Mouse (Mus musculus) lung, postnatal 10 days (tissue): ENCODE measurements at regions not wholly inside any gene's neighbourhood (a gene's known extent, or its start where the extent isn't known, plus 50 kb on each side); places are given as distances from the start of the nearest gene placed in this dataset.
A peak's percentile ranks its signal among the peaks of the same experiment; 100 is the strongest.

Experiments used
- DNase-seq: peaks from one replicate; pipeline ENCODE4 v3.0.0; 2021

GRCm38 (mm10) chr4:40537859-40538258 lies 65.9 kb downstream of the Tmem215 start:
- DNase-seq: no peak

GRCm38 (mm10) chr4:40543085-40544048 lies 71.4 kb downstream of the Tmem215 start:
- no peak for DNase-seq

DNA sequence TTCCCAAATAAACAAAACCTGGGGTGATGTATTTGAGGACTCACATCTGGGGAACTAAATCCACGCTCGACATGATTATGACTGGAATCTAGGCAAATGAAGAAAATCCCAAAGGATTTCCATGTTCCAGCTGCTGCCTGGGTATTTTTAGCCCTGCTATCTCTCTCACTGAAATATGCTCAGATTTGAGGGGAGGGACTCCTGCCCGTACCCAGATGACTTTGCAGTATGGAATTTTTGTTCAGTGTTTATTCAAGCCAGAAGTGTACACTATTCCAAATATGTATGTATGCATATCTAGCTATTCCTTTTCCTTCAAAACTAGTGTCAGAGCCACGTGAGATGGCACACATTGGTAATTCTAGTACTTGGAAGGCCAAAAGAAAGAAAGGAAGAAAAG lies 72.1 kb downstream of the Tmem215 start:
- DNase-seq: no peak

- no peak for DNase-seq
Measured at GRCm38 (mm10) chr4:40544806-40545205, 72.8 kb downstream of the Tmem215 start.

- DNase-seq: no peak
Measured at GRCm38 (mm10) chr4:40545700-40546099, 73.7 kb downstream of the Tmem215 start.

GRCm38 (mm10) chr4:40559824-40560223 lies 87.8 kb downstream of the Tmem215 start:
- DNase-seq: no peak

DNA sequence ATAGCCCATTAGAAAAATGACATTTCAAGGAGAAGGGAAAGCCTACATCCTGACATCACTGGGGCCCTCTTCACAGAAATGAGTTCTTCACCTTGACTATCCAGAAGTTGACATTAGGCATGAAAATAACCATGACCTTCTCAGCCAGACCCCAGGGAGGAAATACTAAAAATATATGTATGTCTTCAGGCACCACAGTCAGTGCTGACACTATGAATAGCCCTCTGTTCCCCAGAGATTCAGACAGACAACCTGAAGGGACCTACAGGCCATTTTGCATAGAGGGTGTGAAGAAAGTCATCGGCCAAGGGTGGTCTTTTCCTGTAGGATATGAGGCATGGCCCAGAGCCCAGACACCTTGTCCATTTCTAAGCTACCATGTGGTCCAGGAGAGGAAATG lies 101.3 kb downstream of the Tmem215 start:
- no peak for DNase-seq

DNA sequence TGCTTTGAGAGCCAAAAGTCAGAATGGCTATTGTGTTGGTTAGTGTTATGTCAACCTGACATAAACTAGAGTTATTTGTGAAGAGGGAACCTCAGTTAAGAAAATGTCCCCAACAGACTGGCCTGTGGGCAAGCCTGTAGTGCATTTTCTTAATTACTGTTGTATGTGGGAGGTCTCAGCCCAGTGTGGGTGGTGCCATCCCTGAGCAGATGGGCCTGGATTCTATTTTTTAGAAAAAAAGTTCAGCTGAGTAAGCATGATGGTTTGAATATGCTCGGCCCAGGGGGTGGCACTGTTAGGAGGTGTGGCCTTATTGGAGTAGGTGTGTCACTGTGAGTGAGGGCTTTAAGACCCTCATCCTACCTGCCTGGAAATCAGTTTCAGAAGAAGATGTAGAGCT lies 104.0 kb downstream of the Tmem215 start:
- DNase-seq: no peak

DNA sequence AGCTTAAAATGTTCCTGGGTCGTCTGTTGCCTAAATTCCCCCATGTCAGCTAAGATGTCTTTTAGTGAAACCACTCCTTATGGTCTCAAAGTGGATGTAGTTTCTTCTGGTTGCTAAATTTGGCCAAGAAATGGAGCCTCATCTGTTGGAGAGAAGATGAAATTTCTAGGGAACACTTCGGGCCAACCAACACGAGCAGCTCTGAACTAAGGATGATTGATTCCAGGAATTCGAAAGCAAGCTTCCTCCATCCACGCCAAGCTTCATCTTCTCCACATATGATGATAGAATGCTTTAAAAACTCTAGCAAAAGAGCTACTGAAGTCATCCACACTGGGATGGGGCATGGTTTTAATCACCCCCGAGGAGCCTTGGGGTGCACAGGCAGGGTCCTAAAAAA lies 112.5 kb downstream of the Tmem215 start:
- DNase-seq: no peak

- DNase-seq: peak; percentile 76
Measured at GRCm38 (mm10) chr4:40584940-40585571, 113.1 kb downstream of the Tmem215 start.

- DNase-seq: no peak
Measured at GRCm38 (mm10) chr4:40586045-40586444, 114.1 kb downstream of the Tmem215 start.

GRCm38 (mm10) chr4:40587254-40587653 lies 115.3 kb downstream of the Tmem215 start:
- DNase-seq: no peak

DNA sequence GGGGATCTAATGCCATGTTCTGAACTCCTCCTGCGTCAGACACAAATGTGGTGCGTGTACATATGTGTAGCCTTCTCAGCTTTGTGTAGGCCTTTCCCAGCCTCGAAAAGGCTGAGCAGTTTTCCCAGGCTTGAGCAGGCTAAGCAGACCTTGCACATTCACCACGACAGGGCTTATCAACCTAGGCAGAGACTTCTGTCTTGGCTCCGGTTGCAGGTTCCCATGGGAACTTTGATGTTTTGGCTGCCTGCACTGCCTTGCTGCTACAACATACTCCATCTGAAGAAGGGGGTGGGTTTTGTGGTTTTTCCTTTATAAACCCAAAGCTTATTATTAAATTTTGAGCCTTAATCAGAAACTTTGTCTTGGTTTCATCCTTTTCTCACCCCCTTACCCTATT lies 109.2 kb downstream of the Aptx start:
- no peak for DNase-seq

GRCm38 (mm10) chr4:40625024-40625423 lies 78.0 kb downstream of the Aptx start:
- no peak for DNase-seq

DNA sequence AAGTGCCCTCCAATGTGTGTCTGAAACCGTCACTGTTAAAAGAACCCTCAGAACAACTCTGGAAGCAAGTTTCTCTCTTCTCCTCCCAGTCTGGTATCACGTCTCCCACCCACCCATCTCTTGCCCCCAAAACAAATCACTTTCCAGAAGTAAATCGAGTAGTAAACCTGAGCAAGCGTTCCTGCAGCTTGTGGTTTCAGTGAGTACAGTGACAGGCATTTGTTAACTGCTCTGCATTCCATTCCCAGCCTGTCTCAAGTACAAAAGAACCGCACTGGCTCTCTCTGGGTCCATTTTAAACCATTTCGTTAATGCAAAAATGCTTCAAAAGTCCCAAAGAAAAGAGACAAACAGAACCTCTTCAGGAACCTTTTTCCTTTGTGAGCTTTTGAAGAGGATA lies 77.1 kb downstream of the Aptx start:
- no peak for DNase-seq
